Mouse (Mus musculus): ENCODE measurements around the gene Slc6a9. TPM values are rescaled to one million over a fixed set of nuclear protein-coding genes. Genes with fewer than 3 reads are reported as not detected.

Gene Slc6a9
- polyA plus RNA-seq, 1 experiment from 2014 or later, result 10.3 TPM

DNA sequence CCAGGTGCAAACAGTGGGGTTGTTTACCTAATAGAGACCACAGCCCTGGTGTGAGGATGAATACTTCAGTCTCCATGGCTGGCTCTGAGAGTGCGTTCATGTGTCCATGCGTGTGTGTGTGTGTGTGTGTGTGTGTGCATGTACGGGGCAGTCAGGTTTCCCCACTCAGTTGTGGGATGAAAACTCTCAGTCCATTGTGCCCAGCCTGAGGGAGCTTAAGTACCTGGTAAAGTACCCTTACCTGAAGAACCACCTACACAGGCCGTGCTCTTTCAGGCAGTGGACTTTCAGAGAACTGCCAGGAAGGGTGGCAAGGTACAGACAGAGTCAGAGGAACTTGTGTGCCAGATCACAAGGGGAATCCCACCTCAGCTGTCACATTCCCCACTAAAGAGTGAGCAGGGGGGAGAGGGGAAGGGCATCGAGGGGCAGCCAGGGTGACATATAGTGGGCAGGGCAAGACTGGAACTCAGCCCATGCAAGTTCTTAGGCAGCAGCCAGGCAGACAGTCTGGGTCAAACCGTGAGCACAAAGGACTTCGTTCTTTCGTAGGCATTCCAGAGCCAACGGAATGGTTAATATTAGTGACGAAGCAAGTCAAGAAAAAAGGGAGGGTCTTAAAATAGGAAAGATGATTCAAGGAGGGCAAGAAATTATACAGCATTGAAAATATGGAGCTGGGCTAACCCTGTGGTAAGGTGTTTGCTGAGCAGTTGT is 18.0 kb downstream of the Slc6a9 start:
- H3K36me3 ChIP-seq, result peaks cover 8% of the 10 kb centered on the region
- peaks cover 27% of the 10 kb centered on the region for H3K4me1 ChIP-seq (replicated peaks)
- no peak overlapping the region for H3K4me3 ChIP-seq
- no peak for ATAC-seq (ENCODE audit: insufficient number of reproducible peaks, low FRiP score)
- no peak overlapping the region for H3K27ac ChIP-seq (ENCODE audit: poor library complexity, severe bottlenecking)
- H3K9me3 ChIP-seq (replicated peaks), result no peaks in the 10 kb centered on the region
- H3K27me3 ChIP-seq (replicated peaks), result 0 out of 2 replicates have a peak, but pooled peaks cover 13% of the 10 kb centered on the region
- H3K4me2 ChIP-seq, result no peak overlapping the region
- WGBS, result 83% methylated on average over 10 of the region's 10 CpGs
- H3K9ac ChIP-seq, result no peak overlapping the region

DNA sequence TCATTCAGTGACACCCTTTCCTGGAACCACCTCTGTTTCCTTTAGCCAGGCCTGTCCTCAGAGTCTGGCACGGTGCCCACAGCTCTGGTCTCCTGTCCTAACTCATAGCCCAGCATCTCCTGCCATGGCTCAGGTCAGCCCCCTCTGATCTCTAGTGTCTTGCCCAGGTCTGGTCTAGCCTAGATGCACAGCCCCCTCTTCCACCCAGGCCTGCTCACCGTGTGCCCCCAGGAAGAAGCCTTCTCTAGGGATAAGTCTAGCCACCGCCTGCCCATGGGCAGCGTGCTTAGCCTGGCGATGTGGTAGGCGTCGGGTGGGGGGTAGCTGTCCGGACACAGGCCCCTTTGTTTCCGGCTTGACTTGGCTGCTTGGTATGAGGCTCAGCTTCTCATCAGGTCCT is 20.8 kb downstream of the Slc6a9 start:
- peaks cover 22% of the 10 kb centered on the region for H3K4me1 ChIP-seq (replicated peaks)
- no peaks in the 10 kb centered on the region for H3K9me3 ChIP-seq (replicated peaks)
- H3K4me2 ChIP-seq, result no peak overlapping the region
- no peak overlapping the region for H3K4me3 ChIP-seq
- H3K27me3 ChIP-seq (replicated peaks), result peaks cover 6% of the 10 kb centered on the region; the same call in 1 of the 2 replicates
- H3K27ac ChIP-seq (ENCODE audit: poor library complexity, severe bottlenecking), result no peak overlapping the region
- WGBS, result 75% methylated on average over 9 of the region's 9 CpGs
- no peak overlapping the region for H3K9ac ChIP-seq
- ATAC-seq (ENCODE audit: insufficient number of reproducible peaks, low FRiP score), result 0 out of 2 replicates have a peak, but pooled peaks have one; percentile 16
- peaks cover 12% of the 10 kb centered on the region for H3K36me3 ChIP-seq

- Histone ChIP-seq H3K36me3 (peaks cover 12% of the 10 kb centered on the region), H3K4me2 (no peak overlapping the region), H3K4me1 (replicated peaks) (peaks cover 24% of the 10 kb centered on the region), H3K27me3 (replicated peaks) (peaks cover 6% of the 10 kb centered on the region; the same call in 1 of the 2 replicates), H3K4me3 (no peak overlapping the region), H3K9me3 (replicated peaks) (no peaks in the 10 kb centered on the region), H3K27ac (ENCODE audit: poor library complexity, severe bottlenecking) (no peak overlapping the region), H3K9ac (no peak overlapping the region)
- 72% methylated on average over 3 of the region's 3 CpGs for WGBS
- 0 out of 2 replicates have a peak, but pooled peaks have one; percentile 17 for ATAC-seq (ENCODE audit: insufficient number of reproducible peaks, low FRiP score)
Measured at GRCm38 (mm10) chr4:117858794-117859193, 24.5 kb downstream of the Slc6a9 start.

DNA sequence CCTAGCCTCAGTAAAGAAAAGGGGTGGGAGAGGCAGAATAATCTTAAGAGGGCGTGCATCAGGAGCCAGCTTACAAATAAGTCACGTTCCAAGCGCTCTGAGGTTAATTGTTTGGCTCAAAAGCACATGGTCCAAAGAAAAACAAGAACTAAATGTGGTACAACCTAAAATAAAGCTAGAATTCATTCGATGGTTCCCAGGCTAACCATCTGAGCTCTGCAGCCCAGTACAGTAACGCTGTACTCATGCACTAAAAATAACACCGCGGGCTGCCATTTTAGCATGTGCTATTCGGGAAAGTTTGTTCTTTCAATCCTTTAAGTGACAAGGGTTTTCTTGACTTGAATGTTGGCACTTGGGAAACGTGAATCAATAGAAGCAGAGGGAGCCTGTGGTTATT is 26.3 kb downstream of the Slc6a9 start:
- no peak for ATAC-seq (ENCODE audit: insufficient number of reproducible peaks, low FRiP score)
- 84% methylated on average over 9 of the region's 9 CpGs for WGBS
- Histone ChIP-seq H3K4me1 (replicated peaks) (peaks cover 6% of the 10 kb centered on the region), H3K27ac (ENCODE audit: poor library complexity, severe bottlenecking) (no peak overlapping the region), H3K4me3 (no peak overlapping the region), H3K9me3 (replicated peaks) (no peaks in the 10 kb centered on the region), H3K9ac (no peak overlapping the region), H3K4me2 (no peak overlapping the region), H3K27me3 (replicated peaks) (peaks cover 11% of the 10 kb centered on the region; the same call in 1 of the 2 replicates), H3K36me3 (peaks cover 12% of the 10 kb centered on the region)

- ATAC-seq (ENCODE audit: insufficient number of reproducible peaks, low FRiP score), result 0 out of 2 replicates have a peak, but pooled peaks have one; percentile 13
- H3K27me3 ChIP-seq (replicated peaks), result peaks cover 13% of the 10 kb centered on the region
- no peak overlapping the region for H3K27ac ChIP-seq (ENCODE audit: poor library complexity, severe bottlenecking)
- H3K4me2 ChIP-seq, result no peak overlapping the region
- H3K4me3 ChIP-seq, result no peak overlapping the region
- H3K9me3 ChIP-seq (replicated peaks), result no peaks in the 10 kb centered on the region
- H3K9ac ChIP-seq, result no peak overlapping the region
- no peaks in the 10 kb centered on the region for H3K36me3 ChIP-seq
- peaks cover 11% of the 10 kb centered on the region for H3K4me1 ChIP-seq (replicated peaks)
- WGBS, result 42% methylated on average over 4 of the region's 4 CpGs
Measured at GRCm38 (mm10) chr4:117862823-117863222, 28.5 kb downstream of the Slc6a9 start.

DNA sequence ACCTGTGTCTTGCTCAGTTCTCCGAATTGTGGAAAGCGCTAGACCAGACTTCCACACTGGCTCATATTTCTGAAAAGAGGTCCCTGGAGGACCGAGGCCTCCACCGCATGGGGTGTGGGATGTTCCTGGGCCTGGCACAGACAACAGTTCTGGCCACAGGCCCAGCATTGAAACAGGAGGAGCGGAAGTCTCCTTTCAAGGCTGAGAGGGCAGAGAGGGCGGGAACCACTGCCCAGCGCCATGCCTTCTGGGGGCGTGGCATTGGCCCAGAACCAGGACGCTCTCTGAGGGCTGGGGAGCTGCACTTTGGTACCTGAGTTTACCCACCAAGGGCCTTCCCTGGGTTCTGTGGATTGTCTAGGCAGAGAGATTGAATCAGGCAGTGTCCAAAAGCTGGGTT is 31.8 kb downstream of the Slc6a9 start:
- H3K27ac ChIP-seq (ENCODE audit: poor library complexity, severe bottlenecking), result no peak overlapping the region
- no peak overlapping the region for H3K4me3 ChIP-seq
- peaks cover 38% of the 10 kb centered on the region for H3K27me3 ChIP-seq (replicated peaks)
- H3K9ac ChIP-seq, result no peak overlapping the region
- no peaks in the 10 kb centered on the region for H3K36me3 ChIP-seq
- peaks cover 12% of the 10 kb centered on the region for H3K4me1 ChIP-seq (replicated peaks)
- H3K4me2 ChIP-seq, result no peak overlapping the region
- no peaks in the 10 kb centered on the region for H3K9me3 ChIP-seq (replicated peaks)
- peak; percentile 30; the same call in 1 of the 2 replicates for ATAC-seq (ENCODE audit: insufficient number of reproducible peaks, low FRiP score)
- 66% methylated on average over 9 of the region's 9 CpGs for WGBS

DNA sequence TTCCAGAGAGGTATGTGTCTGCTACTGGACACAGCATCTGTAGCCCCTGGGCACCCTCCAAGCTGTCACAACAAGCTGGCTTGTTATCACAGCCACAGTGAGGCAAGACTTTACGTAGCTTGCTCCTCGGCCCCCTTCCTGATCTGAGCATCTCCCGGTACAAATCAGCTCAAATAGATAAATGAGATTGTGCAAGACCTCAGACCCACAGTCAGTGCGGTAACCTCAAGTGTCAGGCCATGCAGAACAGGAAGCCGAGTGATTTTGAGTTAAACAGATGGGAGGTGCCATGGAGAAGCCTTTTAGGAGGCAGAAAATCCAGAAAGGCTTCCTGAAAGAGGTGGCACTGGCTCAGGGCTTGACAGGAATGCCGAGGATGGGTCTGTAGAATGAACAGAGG is 32.7 kb downstream of the Slc6a9 start:
- ATAC-seq (ENCODE audit: insufficient number of reproducible peaks, low FRiP score), result no peak
- H3K36me3 ChIP-seq, result no peaks in the 10 kb centered on the region
- no peak overlapping the region for H3K4me2 ChIP-seq

GRCm38 (mm10) chr4:117867823-117868222 is 33.5 kb downstream of the Slc6a9 start:
- no peak for ATAC-seq (ENCODE audit: insufficient number of reproducible peaks, low FRiP score)

More for the DNA sequence above, 32.7 kb downstream of the Slc6a9 start:
- Histone ChIP-seq H3K27ac (ENCODE audit: poor library complexity, severe bottlenecking) (no peak overlapping the region), H3K27me3 (replicated peaks) (peaks cover 38% of the 10 kb centered on the region), H3K4me1 (replicated peaks) (peaks cover 21% of the 10 kb centered on the region), H3K9me3 (replicated peaks) (no peaks in the 10 kb centered on the region), H3K9ac (no peak overlapping the region), H3K4me3 (no peak overlapping the region)
- WGBS, result 63% methylated on average over 6 of the region's 6 CpGs

DNA sequence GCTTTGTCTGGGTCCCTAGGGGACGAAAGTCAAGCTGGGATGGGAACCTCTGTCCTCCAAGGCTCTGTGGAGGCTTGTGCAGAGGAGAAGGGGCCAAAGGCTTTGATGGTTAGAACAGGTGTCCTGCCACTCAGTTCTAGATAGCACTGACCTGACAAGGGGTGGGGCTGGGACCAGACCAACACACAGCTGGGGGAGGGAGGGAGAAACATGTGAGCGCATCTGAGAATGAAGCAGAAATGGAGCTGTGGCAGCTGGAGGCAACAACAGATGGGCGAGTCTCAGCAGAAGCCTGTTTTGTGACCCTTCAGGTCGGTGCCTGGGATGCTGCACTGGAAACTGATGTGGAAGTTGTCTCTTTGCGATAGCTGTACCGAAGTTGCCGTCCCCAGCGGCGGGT is 35.0 kb downstream of the Slc6a9 start:
- Histone ChIP-seq H3K9me3 (replicated peaks) (no peaks in the 10 kb centered on the region), H3K4me3 (no peak overlapping the region), H3K9ac (no peak overlapping the region), H3K4me2 (no peak overlapping the region), H3K36me3 (peaks cover 12% of the 10 kb centered on the region), H3K27ac (ENCODE audit: poor library complexity, severe bottlenecking) (no peak overlapping the region), H3K27me3 (replicated peaks) (peaks cover 38% of the 10 kb centered on the region), H3K4me1 (replicated peaks) (peaks cover 29% of the 10 kb centered on the region)
- 70% methylated on average over 9 of the region's 9 CpGs for WGBS
- no peak for ATAC-seq (ENCODE audit: insufficient number of reproducible peaks, low FRiP score)

More at GRCm38 (mm10) chr4:117867823-117868222, 33.5 kb downstream of the Slc6a9 start:
- WGBS, result 17% methylated on average over 24 of the region's 24 CpGs
- Histone ChIP-seq H3K27ac (ENCODE audit: poor library complexity, severe bottlenecking) (no peak overlapping the region), H3K4me3 (no peak overlapping the region), H3K4me2 (peak overlapping the region; percentile 18), H3K9me3 (replicated peaks) (no peaks in the 10 kb centered on the region), H3K27me3 (replicated peaks) (peaks cover 38% of the 10 kb centered on the region), H3K9ac (peak overlapping the region; percentile 3), H3K36me3 (no peaks in the 10 kb centered on the region), H3K4me1 (replicated peaks) (peaks cover 25% of the 10 kb centered on the region)

GRCm38 (mm10) chr4:117870437-117870836 is 36.1 kb downstream of the Slc6a9 start:
- peaks cover 17% of the 10 kb centered on the region for H3K36me3 ChIP-seq
- peaks cover 32% of the 10 kb centered on the region for H3K27me3 ChIP-seq (replicated peaks)
- H3K4me3 ChIP-seq, result no peak overlapping the region
- ATAC-seq (ENCODE audit: insufficient number of reproducible peaks, low FRiP score), result no peak
- no peaks in the 10 kb centered on the region for H3K9me3 ChIP-seq (replicated peaks)
- H3K4me2 ChIP-seq, result no peak overlapping the region
- no peak overlapping the region for H3K9ac ChIP-seq
- 50% methylated on average over 1 of the region's 1 CpGs for WGBS
- H3K4me1 ChIP-seq (replicated peaks), result peaks cover 29% of the 10 kb centered on the region
- no peak overlapping the region for H3K27ac ChIP-seq (ENCODE audit: poor library complexity, severe bottlenecking)

DNA sequence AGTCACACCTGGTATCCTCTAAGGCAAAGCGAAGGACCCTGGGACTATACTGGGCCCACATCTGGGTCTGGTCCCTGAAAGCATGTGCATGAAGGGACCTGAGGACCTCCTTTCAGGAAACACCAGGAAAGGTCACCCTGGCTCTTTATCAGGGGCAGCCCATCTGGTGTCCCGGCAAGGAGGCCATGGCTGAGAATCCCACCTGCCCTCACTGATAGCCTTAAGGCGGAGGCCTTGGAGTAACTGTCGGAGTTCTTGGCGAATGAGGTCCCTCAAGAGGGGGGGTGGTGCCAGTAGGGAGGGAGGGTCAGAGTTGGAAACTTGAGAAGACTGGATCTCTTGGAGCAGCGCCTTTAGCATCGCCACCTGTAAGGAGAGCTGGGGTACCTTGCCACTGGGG is 37.5 kb downstream of the Slc6a9 start:
- H3K4me1 ChIP-seq (replicated peaks), result peaks cover 22% of the 10 kb centered on the region
- H3K27me3 ChIP-seq (replicated peaks), result peaks cover 32% of the 10 kb centered on the region
- WGBS, result 44% methylated on average over 7 of the region's 7 CpGs
- no peak for ATAC-seq (ENCODE audit: insufficient number of reproducible peaks, low FRiP score)
- H3K36me3 ChIP-seq, result peaks cover 29% of the 10 kb centered on the region
- no peak overlapping the region for H3K27ac ChIP-seq (ENCODE audit: poor library complexity, severe bottlenecking)
- 0 out of 2 replicates have a peak overlapping the region, but pooled peaks have one; percentile 8 for H3K9ac ChIP-seq
- no peak overlapping the region for H3K4me3 ChIP-seq
- H3K9me3 ChIP-seq (replicated peaks), result no peaks in the 10 kb centered on the region
- H3K4me2 ChIP-seq, result peak overlapping the region; percentile 76

All from heart, embryonic 12.5 days (tissue).